Mouse (Mus musculus) forebrain, embryonic 14.5 days (tissue): ENCODE results near the gene Nrp2. TPM values are rescaled to one million over a fixed set of nuclear protein-coding genes. Genes with fewer than 3 reads are reported as not detected.

Source experiments
- ATAC-seq: fragments of 200-750 bp; cut with Nextera tagmentation; 2 replicates; pipeline ENCODE4 v1.8.0; 2017; ENCODE audit warnings: mild to moderate bottlenecking, moderate library complexity
- DNase-seq: peaks from one replicate; pipeline ENCODE4 v3.0.0-alpha.2; 2015; ENCODE audit warnings: low spot score
- H3K27ac ChIP-seq: fragments of 300-500 bp; sonication (generic); 2 replicates; pipeline ENCODE4 v1.5.1; 2014; ENCODE audit warnings: low read depth, mild to moderate bottlenecking, control low read depth, low read length, moderate library complexity
- H3K27me3 ChIP-seq: fragments of 300-500 bp; sonication (generic); replicated peaks from 2 replicates; pipeline ENCODE4 v1.6.1; 2014; ENCODE audit warnings: low read length, control low read depth, mixed read lengths; ENCODE audit not compliant: control insufficient read depth, insufficient read depth
- H3K36me3 ChIP-seq: fragments of 300-500 bp; sonication (generic); 2 replicates; pipeline ENCODE4 v1.6.1; 2014; ENCODE audit warnings: low read length, control low read depth; ENCODE audit not compliant: control insufficient read depth, insufficient read depth
- H3K4me1 ChIP-seq: fragments of 300-500 bp; sonication (generic); 2 replicates; pipeline ENCODE4 v1.6.1; 2014; ENCODE audit warnings: antibody characterized with exemption, low read length, control low read depth; ENCODE audit not compliant: control insufficient read depth, insufficient read depth
- H3K4me2 ChIP-seq: fragments of 300-500 bp; sonication (generic); 2 replicates; pipeline ENCODE4 v1.6.1; 2014; ENCODE audit warnings: mild to moderate bottlenecking, control low read depth, low read length
- H3K4me3 ChIP-seq: fragments of 300-500 bp; sonication (generic); 2 replicates; pipeline ENCODE4 v1.5.1; 2014; ENCODE audit warnings: low read depth, low read length, control low read depth
- H3K9ac ChIP-seq: fragments of 300-500 bp; sonication (generic); 2 replicates; pipeline ENCODE4 v1.6.1; 2014; ENCODE audit warnings: mild to moderate bottlenecking, low read length, control low read depth, moderate library complexity
- H3K9me3 ChIP-seq: fragments of 300-500 bp; sonication (generic); replicated peaks from 2 replicates; pipeline ENCODE4 v1.6.1; 2016; ENCODE audit warnings: low read length, control low read depth, mixed read lengths; ENCODE audit not compliant: control insufficient read depth
- WGBS: fragments of 180-500 bp; shearing (Covaris S2); extraction: QIAGEN DNeasy Blood & Tissue Kit; methylation state at CpG from one replicate; pipeline ENCODE4 v1.1.7; 2014; 5-methylcytosine and 5-hydroxymethylcytosine counted together
- polyA plus RNA-seq: library from polyadenylated mRNA; unstranded; fragments of >200 nt; fragmentation: Nextera tagmentation; extraction: Ambion mirVana; gene quantifications from 2 replicates; pipeline ENCODE4 v1.2.1, GENCODE M21; 2014

Nrp2 gene
- polyA plus RNA-seq, 1 experiment from 2014 or later: 16.3 TPM

GRCm38 (mm10) chr1:62787546-62787945 is 84.5 kb downstream of the Nrp2 start:
- Histone ChIP-seq H3K4me2 (no peak overlapping the region), H3K4me3 (no peak overlapping the region), H3K27me3 (no peaks in the 10 kb centered on the region), H3K4me1 (peaks cover 10% of the 10 kb centered on the region; the same call in 1 of the 2 replicates), H3K36me3 (peaks cover 10% of the 10 kb centered on the region; the same call in 1 of the 2 replicates), H3K9me3 (no peaks in the 10 kb centered on the region), H3K9ac (no peak overlapping the region), H3K27ac (no peak overlapping the region)
- no peak for DNase-seq
- 85% methylated on average over 10 of the region's 10 CpGs for WGBS
- ATAC-seq: no peak

GRCm38 (mm10) chr1:62794223-62794895 is 91.3 kb downstream of the Nrp2 start:
- DNase-seq (peak; percentile 88), ATAC-seq (peak; percentile 76)
- Histone ChIP-seq H3K4me3 (no peak overlapping the region), H3K9me3 (no peaks in the 10 kb centered on the region), H3K27ac (peak overlapping the region; percentile 5; the same call in 1 of the 2 replicates), H3K36me3 (no peaks in the 10 kb centered on the region), H3K27me3 (no peaks in the 10 kb centered on the region), H3K4me1 (peaks cover 18% of the 10 kb centered on the region), H3K9ac (peak overlapping the region; percentile 14; the same call in 1 of the 2 replicates), H3K4me2 (peak overlapping the region; percentile 41)
- 21% methylated on average over 19 of the region's 19 CpGs for WGBS

- Histone ChIP-seq H3K4me3 (no peak overlapping the region), H3K4me2 (peak overlapping the region; percentile 41), H3K27ac (no peak overlapping the region), H3K27me3 (no peaks in the 10 kb centered on the region), H3K9ac (no peak overlapping the region), H3K4me1 (peaks cover 18% of the 10 kb centered on the region), H3K9me3 (no peaks in the 10 kb centered on the region), H3K36me3 (no peaks in the 10 kb centered on the region)
- DNase-seq (peak; percentile 67), ATAC-seq (peak; percentile 41)
- WGBS: 21% methylated on average over 2 of the region's 2 CpGs
Measured at GRCm38 (mm10) chr1:62794896-62795255, 91.8 kb downstream of the Nrp2 start.

GRCm38 (mm10) chr1:62795307-62796037 is 92.4 kb downstream of the Nrp2 start:
- DNase-seq (peak; percentile 64), ATAC-seq (peak; percentile 82)
- H3K4me2 ChIP-seq: peak overlapping the region; percentile 43
- peaks cover 18% of the 10 kb centered on the region for H3K4me1 ChIP-seq
- WGBS: 14% methylated on average over 28 of the region's 28 CpGs
- H3K36me3 ChIP-seq: no peaks in the 10 kb centered on the region
- no peaks in the 10 kb centered on the region for H3K9me3 ChIP-seq
- H3K27me3 ChIP-seq: no peaks in the 10 kb centered on the region
- H3K9ac ChIP-seq: peak overlapping the region; percentile 1; the same call in 1 of the 2 replicates
- peak overlapping the region; percentile 8 for H3K4me3 ChIP-seq
- H3K27ac ChIP-seq: no peak overlapping the region

- Histone ChIP-seq H3K36me3 (no peaks in the 10 kb centered on the region), H3K4me3 (peak overlapping the region; percentile 8), H3K9me3 (no peaks in the 10 kb centered on the region), H3K4me2 (peak overlapping the region; percentile 43), H3K27ac (no peak overlapping the region), H3K27me3 (no peaks in the 10 kb centered on the region), H3K9ac (peak overlapping the region; percentile 1; the same call in 1 of the 2 replicates), H3K4me1 (peaks cover 18% of the 10 kb centered on the region)
- ATAC-seq: peak; percentile 59
- WGBS: 25% methylated on average over 9 of the region's 9 CpGs
- peak; percentile 79 for DNase-seq
Measured at GRCm38 (mm10) chr1:62796038-62796647, 93.1 kb downstream of the Nrp2 start.

- WGBS: 53% methylated on average over 4 of the region's 4 CpGs
- Histone ChIP-seq H3K4me1 (peaks cover 12% of the 10 kb centered on the region), H3K4me3 (no peak overlapping the region), H3K36me3 (no peaks in the 10 kb centered on the region), H3K4me2 (no peak overlapping the region), H3K9me3 (no peaks in the 10 kb centered on the region), H3K27ac (no peak overlapping the region), H3K27me3 (no peaks in the 10 kb centered on the region), H3K9ac (no peak overlapping the region)
- ATAC-seq (no peak), DNase-seq (no peak)
Measured at GRCm38 (mm10) chr1:62799427-62799826, 96.3 kb downstream of the Nrp2 start.

- no peaks in the 10 kb centered on the region for H3K9me3 ChIP-seq
- ATAC-seq (no peak), DNase-seq (no peak)
- peaks cover 3% of the 10 kb centered on the region; the same call in 1 of the 2 replicates for H3K4me1 ChIP-seq
- 93% methylated on average over 5 of the region's 5 CpGs for WGBS
- H3K4me3 ChIP-seq: no peak overlapping the region
- H3K36me3 ChIP-seq: no peaks in the 10 kb centered on the region
- H3K9ac ChIP-seq: no peak overlapping the region
- no peak overlapping the region for H3K4me2 ChIP-seq
- no peaks in the 10 kb centered on the region for H3K27me3 ChIP-seq
- H3K27ac ChIP-seq: no peak overlapping the region
Measured at GRCm38 (mm10) chr1:62800351-62800750, 97.3 kb downstream of the Nrp2 start.

- 53% methylated on average over 4 of the region's 4 CpGs for WGBS
- no peaks in the 10 kb centered on the region for H3K36me3 ChIP-seq
Measured at GRCm38 (mm10) chr1:62801429-62801828, 98.3 kb downstream of the Nrp2 start.

More at GRCm38 (mm10) chr1:62801429-62801828, 98.3 kb downstream of the Nrp2 start:
- H3K9ac ChIP-seq: no peak overlapping the region
- H3K4me2 ChIP-seq: no peak overlapping the region
- DNase-seq: no peak
- H3K27me3 ChIP-seq: no peaks in the 10 kb centered on the region
- no peaks in the 10 kb centered on the region for H3K9me3 ChIP-seq
- no peak for ATAC-seq
- no peak overlapping the region for H3K4me3 ChIP-seq
- no peaks in the 10 kb centered on the region for H3K4me1 ChIP-seq
- H3K27ac ChIP-seq: no peak overlapping the region
